In genomic region chr16:95951471-95951870, GRCm38 (mm10) we compare ENCODE assay signal across 26 mouse cellular contexts. TPM values are rescaled to one million over a fixed set of nuclear protein-coding genes. Genes with fewer than 3 reads are reported as not detected.
A peak's percentile ranks its signal among the peaks of the same experiment; 100 is the strongest.
DNase-seq lines count a peak whose midpoint lies in the region; ATAC-seq and TF ChIP-seq lines count a peak whose summit lies in the region.
"Had no signal": no experiment of that assay in that cellular context is flagged by ENCODE, and none has a peak within 500 bp of the region (broad histone marks: within the 10 kb centered on the region; RNA-seq: fewer than 3 reads in every experiment).

No protein-coding gene starts in this region.

- no peak overlapping the region for H3K9ac ChIP-seq in hindbrain, embryonic 13.5 days

- DNase-seq in ES-CJ7 (ENCODE audit: low read depth, low spot score) = peak; percentile 67
- peak; percentile 94 for DNase-seq in R1 (ENCODE audit: low read depth, low spot score)
- peak; percentile 81 for DNase-seq in ZHBTc4 (ENCODE audit: low read depth, low spot score)
- DNase-seq in gastrocnemius, adult 2 months = no peak
- DNase-seq in heart, postnatal 36 days = no peak
- DNase-seq: adrenal gland, adult 2 months; adrenal gland, adult 8-10 months; adrenal gland, postnatal 10 days; adrenal gland, postnatal 14 days; adrenal gland, postnatal 25 days; adrenal gland, postnatal 36 days; B cell, adult 2 months; cerebellum, adult 11 months; cerebellum, adult 11-12 months; cerebellum, adult 18-20 months; cerebellum, adult 2 months; cerebellum, adult 8-10 months; cerebellum, adult 9-10 months had no signal

- H3K9me3 ChIP-seq in E14TG2a.4 (ENCODE audit: low read length) = peaks cover 6% of the 10 kb centered on the region
- H3K9me3 ChIP-seq in hindbrain, embryonic 13.5 days = no peaks in the 10 kb centered on the region
- H3K9me3 ChIP-seq: G1E had no signal

- H3K4me2 ChIP-seq in hindbrain, embryonic 13.5 days = no peak overlapping the region

- H3K4me3 ChIP-seq in E14TG2a.4 (replicated peaks; ENCODE audit: low read length) = peak overlapping the region; percentile 50
- no peak overlapping the region for H3K4me3 ChIP-seq in hindbrain, embryonic 13.5 days
- H3K4me3 ChIP-seq in gastrocnemius, adult 2 months = no peak overlapping the region

- TF ChIP-seq CTCF in E14TG2a.4 (conservative IDR thresholded peaks at IDR 0.05; ENCODE audit: low read length) = no peak
- TF ChIP-seq CTCF in gastrocnemius, adult 2 months (IDR thresholded peaks at IDR 0.05) = no peak

- H3K27me3 ChIP-seq in E14TG2a.4 (ENCODE audit: insufficient read depth, low read length) = peaks cover 3% of the 10 kb centered on the region; the same call in 1 of the 2 replicates
- H3K27me3 ChIP-seq in hindbrain, embryonic 13.5 days = peaks cover 4% of the 10 kb centered on the region; the same call in 1 of the 2 replicates
- H3K27me3 ChIP-seq: CH12.LX had no signal

- H3K27ac ChIP-seq in hindbrain, embryonic 13.5 days = no peak overlapping the region
- H3K27ac ChIP-seq in gastrocnemius, adult 2 months = no peak overlapping the region

- whole genome bisulfite sequencing in hindbrain, embryonic 13.5 days = 96% methylated on average over 2 of the region's 2 CpGs

- ATAC-seq in hindbrain, embryonic 13.5 days (ENCODE audit: low FRiP score) = no peak
- no peak for ATAC-seq in megakaryocyte progenitor cell, adult 5-6 weeks (replicated peaks; ENCODE audit: poor library complexity)
- ATAC-seq: activated CD4-positive, CD25-positive, alpha-beta regulatory T cell, adult 4 months; CD4-positive, CD25-positive, alpha-beta regulatory T cell, adult 4 months; Patski had no signal

- intact Hi-C loops in gastrocnemius, adult 2 months (cut with DNase I) = no loop called here
- intact Hi-C loops in heart, postnatal 36 days (cut with DNase I) = no loop called here

- H3K36me3 ChIP-seq in E14TG2a.4 (ENCODE audit: insufficient read depth, low read length) = no peaks in the 10 kb centered on the region
- no peaks in the 10 kb centered on the region for H3K36me3 ChIP-seq in hindbrain, embryonic 13.5 days
- H3K36me3 ChIP-seq: G1E had no signal

- peaks cover 49% of the 10 kb centered on the region for H3K4me1 ChIP-seq in E14TG2a.4 (replicated peaks; ENCODE audit: low read depth, low read length)
- H3K4me1 ChIP-seq in hindbrain, embryonic 13.5 days (replicated peaks) = no peaks in the 10 kb centered on the region

RNA-seq across cellular contexts. Expression of gene Psmg1, which starts 39.3 kb away (rescaled TPM):
- 60.8 and 64.0 TPM in 2 replicates for polyA plus RNA-seq in hindbrain, embryonic 13.5 days (2015; fragmentation: Nextera tagmentation; extraction: Ambion mirVana)
- total RNA-seq in gastrocnemius, adult 2 months (2021) = 10 to 100 TPM in 1 of 2 experiments, 1 to 10 TPM in 1; 9.6 to 14.9 TPM
- total RNA-seq in megakaryocyte progenitor cell, adult 5-6 weeks (2015) = 66.7 and 70.7 TPM in 2 replicates
- 83.0 and 104 TPM in 2 replicates for total RNA-seq in megakaryocyte progenitor cell, adult 5-6 weeks (2017)
- total RNA-seq in heart, postnatal 36 days (2021) = 10 to 100 TPM; 26.3 TPM

Comparison
In these comparisons a context has a peak if more than half of its experiments do, and no peak if none do; other contexts are left out.
1. DNase-seq: peak in ES-CJ7 (single experiment), R1 (single experiment) and ZHBTc4 (single experiment); none in gastrocnemius, adult 2 months (single experiment) and heart, postnatal 36 days (0 of 2).